Mouse (Mus musculus): ENCODE data around the gene Pcif1. TPM values are rescaled to one million over a fixed set of nuclear protein-coding genes. Genes with fewer than 3 reads are reported as not detected.
A peak's percentile ranks its signal among the peaks of the same experiment; 100 is the strongest.

Pcif1 gene
- polyA plus RNA-seq, 1 experiment, result 39.1 TPM

DNA sequence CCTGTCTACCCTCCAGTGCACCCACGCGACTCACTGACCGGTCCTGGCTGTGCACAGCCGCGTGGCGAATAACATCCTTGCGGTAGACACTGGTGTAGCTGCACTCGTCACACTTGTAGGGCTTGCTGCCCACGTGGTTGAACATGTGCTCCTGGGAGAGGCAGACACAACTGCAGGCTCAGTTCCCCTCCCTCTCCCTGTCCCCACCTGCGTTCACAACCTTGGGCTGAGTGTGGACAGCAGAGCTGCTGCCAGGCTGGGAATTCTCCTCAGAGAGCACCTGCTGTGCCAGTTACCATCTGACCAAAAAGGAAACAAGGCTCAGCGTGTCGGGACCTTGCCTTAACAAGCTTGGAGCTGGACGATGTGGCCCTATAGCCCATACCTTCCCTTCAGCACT is 22.3 kb downstream of the Pcif1 start:
- Histone ChIP-seq H3K27ac (ENCODE audit: insufficient read depth, low read length) (no peak overlapping the region), H3K4me1 (ENCODE audit: control insufficient read depth, insufficient read depth, low read length) (no peaks in the 10 kb centered on the region), H3K4me3 (ENCODE audit: insufficient read depth, low read length) (no peak overlapping the region)
- TF ChIP-seq POLR2A (IDR thresholded peaks at IDR 0.05; ENCODE audit: extremely low read depth, insufficient read depth, low read length) (no peak), CTCF (IDR thresholded peaks at IDR 0.05; ENCODE audit: extremely low read depth, insufficient read depth, low read length) (no peak)

DNA sequence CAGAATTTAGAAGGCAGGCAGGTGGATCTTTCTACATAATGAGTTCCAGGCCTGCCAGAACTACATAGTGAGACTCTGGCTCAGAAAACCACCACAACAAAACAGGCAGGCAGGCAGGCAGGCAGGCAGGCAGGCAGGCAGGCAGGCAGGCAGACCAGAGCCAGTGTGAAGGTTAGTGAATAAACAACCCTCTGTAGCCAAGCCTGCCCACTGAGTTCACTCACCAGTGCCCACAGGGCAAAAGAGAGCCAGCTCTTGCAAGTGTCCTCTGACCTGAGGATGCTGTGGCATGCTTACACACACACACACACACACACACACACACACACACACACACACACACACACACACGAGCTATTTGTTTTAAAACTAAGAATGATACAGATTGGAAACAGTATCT is 24.4 kb downstream of the Pcif1 start:
- H3K4me1 ChIP-seq (ENCODE audit: control insufficient read depth, insufficient read depth, low read length), result no peaks in the 10 kb centered on the region
- TF ChIP-seq POLR2A (IDR thresholded peaks at IDR 0.05; ENCODE audit: extremely low read depth, insufficient read depth, low read length), result no peak
- TF ChIP-seq CTCF (IDR thresholded peaks at IDR 0.05; ENCODE audit: extremely low read depth, insufficient read depth, low read length), result no peak
- H3K27ac ChIP-seq (ENCODE audit: insufficient read depth, low read length), result no peak overlapping the region
- no peak overlapping the region for H3K4me3 ChIP-seq (ENCODE audit: insufficient read depth, low read length)

DNA sequence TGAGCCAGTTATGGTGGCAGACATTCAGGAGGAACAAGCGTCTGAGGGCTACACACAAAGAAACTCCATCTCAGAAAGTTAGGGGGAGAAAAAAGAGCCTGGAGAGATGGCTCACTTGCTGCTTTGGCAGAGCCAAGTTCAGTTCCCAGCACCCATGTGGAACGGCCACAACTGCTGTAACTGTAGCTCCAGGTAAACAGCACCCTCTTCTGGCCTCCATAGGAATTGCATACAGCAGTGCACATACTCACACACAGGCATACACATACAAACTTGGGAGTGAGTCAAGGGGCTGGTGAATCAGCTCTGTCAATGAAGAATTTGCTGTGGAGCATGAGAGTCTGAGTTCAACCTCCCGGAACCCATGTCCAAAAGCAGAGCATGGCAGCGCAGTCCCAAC is 27.0 kb downstream of the Pcif1 start:
- TF ChIP-seq CTCF (IDR thresholded peaks at IDR 0.05; ENCODE audit: extremely low read depth, insufficient read depth, low read length) (0 out of 2 replicates have a peak, but pooled peaks have one; percentile 10), POLR2A (IDR thresholded peaks at IDR 0.05; ENCODE audit: extremely low read depth, insufficient read depth, low read length) (no peak)
- H3K4me1 ChIP-seq (ENCODE audit: control insufficient read depth, insufficient read depth, low read length), result no peaks in the 10 kb centered on the region
- H3K4me3 ChIP-seq (ENCODE audit: insufficient read depth, low read length), result no peak overlapping the region
- no peak overlapping the region for H3K27ac ChIP-seq (ENCODE audit: insufficient read depth, low read length)

DNA sequence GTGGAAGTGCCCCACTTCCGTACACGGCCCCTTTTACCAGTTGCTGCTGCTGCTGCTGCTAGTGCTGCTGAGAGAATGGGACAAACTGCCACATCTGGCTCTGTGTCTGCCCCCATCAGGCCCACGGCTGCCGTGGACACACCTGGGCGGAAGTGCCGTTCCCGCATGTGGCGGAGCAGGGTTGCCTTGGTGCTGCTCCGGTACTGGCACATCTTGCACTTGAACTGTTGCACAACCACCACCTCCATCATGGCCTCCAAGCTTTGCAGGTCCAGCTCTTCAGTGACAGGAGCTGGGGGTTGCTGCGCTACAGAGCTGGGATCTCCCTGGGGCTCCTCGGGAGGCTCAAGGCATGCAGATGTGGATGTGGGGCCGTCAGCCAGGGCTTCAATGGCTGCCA is 28.4 kb downstream of the Pcif1 start:
- H3K4me3 ChIP-seq (ENCODE audit: insufficient read depth, low read length), result no peak overlapping the region
- H3K27ac ChIP-seq (ENCODE audit: insufficient read depth, low read length), result no peak overlapping the region
- no peak for TF ChIP-seq CTCF (IDR thresholded peaks at IDR 0.05; ENCODE audit: extremely low read depth, insufficient read depth, low read length)
- TF ChIP-seq POLR2A (IDR thresholded peaks at IDR 0.05; ENCODE audit: extremely low read depth, insufficient read depth, low read length), result no peak
- no peaks in the 10 kb centered on the region for H3K4me1 ChIP-seq (ENCODE audit: control insufficient read depth, insufficient read depth, low read length)

DNA sequence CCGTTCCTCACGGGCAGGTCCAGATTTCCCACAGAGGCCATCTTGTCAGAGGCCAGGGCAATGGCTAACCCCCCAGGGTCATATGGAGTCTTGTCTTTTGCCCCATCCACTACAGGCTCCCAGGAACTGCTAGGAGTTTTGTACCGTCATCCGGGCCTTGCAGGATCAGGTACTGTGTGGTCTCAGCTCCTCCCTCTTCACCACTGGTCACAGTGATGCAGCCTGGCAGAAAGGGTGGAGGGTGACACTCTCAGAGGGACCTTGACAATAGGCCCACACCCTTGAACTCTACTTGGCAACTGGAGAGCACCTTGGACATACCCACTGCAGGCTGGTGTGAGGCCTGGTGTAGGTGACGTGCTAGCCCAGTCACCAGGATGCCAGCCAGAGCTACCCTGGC is 28.9 kb downstream of the Pcif1 start:
- Histone ChIP-seq H3K27ac (ENCODE audit: insufficient read depth, low read length) (no peak overlapping the region), H3K4me1 (ENCODE audit: control insufficient read depth, insufficient read depth, low read length) (no peaks in the 10 kb centered on the region), H3K4me3 (ENCODE audit: insufficient read depth, low read length) (no peak overlapping the region)
- TF ChIP-seq POLR2A (IDR thresholded peaks at IDR 0.05; ENCODE audit: extremely low read depth, insufficient read depth, low read length), result no peak
- no peak for TF ChIP-seq CTCF (IDR thresholded peaks at IDR 0.05; ENCODE audit: extremely low read depth, insufficient read depth, low read length)

DNA sequence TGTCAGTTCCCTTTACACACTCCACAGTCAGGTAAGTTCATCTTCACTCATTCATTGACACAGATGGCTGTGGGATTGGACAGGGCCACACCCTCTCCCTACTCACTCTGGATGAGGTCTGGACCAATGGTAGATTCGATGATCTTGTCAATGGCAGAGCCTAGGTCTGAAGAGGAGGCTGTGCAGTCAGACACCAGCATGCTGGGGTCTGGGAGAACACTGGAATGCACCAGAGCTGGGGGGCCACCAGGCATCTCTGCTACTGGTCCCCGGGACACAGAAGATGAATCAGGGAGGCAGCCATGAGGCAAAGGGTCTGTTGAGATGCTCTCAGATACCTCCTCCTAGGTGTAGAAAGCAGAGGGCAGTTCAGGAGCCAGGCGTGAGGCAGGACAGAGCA is 30.0 kb downstream of the Pcif1 start:
- TF ChIP-seq POLR2A (IDR thresholded peaks at IDR 0.05; ENCODE audit: extremely low read depth, insufficient read depth, low read length), result no peak
- TF ChIP-seq CTCF (IDR thresholded peaks at IDR 0.05; ENCODE audit: extremely low read depth, insufficient read depth, low read length), result no peak
- H3K4me3 ChIP-seq (ENCODE audit: insufficient read depth, low read length), result no peak overlapping the region

DNA sequence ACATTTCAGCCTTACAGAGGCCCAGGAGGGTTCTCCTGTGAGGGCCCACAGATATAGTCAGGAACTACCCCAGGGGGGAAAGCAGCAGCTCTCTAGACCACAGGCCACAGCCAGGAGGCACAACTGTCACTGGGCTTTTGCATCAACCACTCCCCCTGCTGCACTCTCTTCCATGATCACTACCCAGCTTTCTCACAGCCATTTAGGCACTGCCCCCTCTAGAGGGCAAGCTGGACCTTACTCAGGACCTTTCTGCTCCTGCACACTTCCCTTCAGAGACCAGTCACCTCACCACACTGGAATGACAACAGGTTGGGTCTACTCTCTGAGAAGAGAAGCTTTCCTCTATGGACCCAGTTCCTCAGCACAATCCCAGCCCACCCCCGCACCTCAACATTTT is 30.4 kb downstream of the Pcif1 start:
- TF ChIP-seq POLR2A (IDR thresholded peaks at IDR 0.05; ENCODE audit: extremely low read depth, insufficient read depth, low read length), result no peak
- TF ChIP-seq CTCF (IDR thresholded peaks at IDR 0.05; ENCODE audit: extremely low read depth, insufficient read depth, low read length), result no peak
- Histone ChIP-seq H3K4me1 (ENCODE audit: control insufficient read depth, insufficient read depth, low read length) (no peaks in the 10 kb centered on the region), H3K4me3 (ENCODE audit: insufficient read depth, low read length) (no peak overlapping the region), H3K27ac (ENCODE audit: insufficient read depth, low read length) (no peak overlapping the region)

More for the DNA sequence above, 30.0 kb downstream of the Pcif1 start:
- Histone ChIP-seq H3K27ac (ENCODE audit: insufficient read depth, low read length) (no peak overlapping the region), H3K4me1 (ENCODE audit: control insufficient read depth, insufficient read depth, low read length) (no peaks in the 10 kb centered on the region)

DNA sequence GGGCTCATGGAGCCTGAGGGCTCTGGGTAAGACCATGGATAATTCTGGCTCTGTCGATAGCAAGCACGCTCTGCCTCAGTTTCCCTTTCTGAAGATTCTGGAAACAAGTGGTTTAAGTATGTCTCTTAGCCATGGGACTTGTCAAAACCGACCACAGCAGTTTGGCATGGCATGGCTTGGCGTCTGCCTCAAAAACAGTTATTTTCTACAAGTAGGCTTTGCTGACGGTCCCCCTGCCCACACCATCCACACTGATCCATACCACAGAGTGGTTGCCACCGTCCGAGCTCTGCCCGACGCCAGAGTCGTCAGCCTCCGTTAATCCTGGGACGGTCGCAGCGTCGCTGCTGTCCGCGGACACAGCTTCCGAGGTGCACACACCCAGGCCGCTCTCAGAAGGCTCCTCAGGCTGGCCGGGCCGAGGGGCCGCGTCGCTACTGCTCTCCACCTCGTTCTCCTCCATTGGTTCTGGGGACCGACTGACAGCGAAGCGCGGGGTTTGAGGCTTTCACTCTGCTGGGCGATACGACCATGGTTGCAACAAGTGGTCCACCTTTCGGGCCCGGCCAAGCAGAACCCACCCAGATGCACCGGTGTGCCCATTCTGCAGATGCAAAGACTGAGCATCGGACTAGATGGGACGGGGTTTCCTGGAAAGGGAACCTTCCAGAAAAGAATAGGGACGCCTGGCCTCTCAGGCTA is 31.4 kb downstream of the Pcif1 start:
- Histone ChIP-seq H3K4me1 (ENCODE audit: control insufficient read depth, insufficient read depth, low read length) (no peaks in the 10 kb centered on the region), H3K4me3 (ENCODE audit: insufficient read depth, low read length) (peak overlapping the region; percentile 90), H3K27ac (ENCODE audit: insufficient read depth, low read length) (peak overlapping the region; percentile 100)
- TF ChIP-seq CTCF (IDR thresholded peaks at IDR 0.05; ENCODE audit: extremely low read depth, insufficient read depth, low read length) (no peak), POLR2A (IDR thresholded peaks at IDR 0.05; ENCODE audit: extremely low read depth, insufficient read depth, low read length) (no peak)

DNA sequence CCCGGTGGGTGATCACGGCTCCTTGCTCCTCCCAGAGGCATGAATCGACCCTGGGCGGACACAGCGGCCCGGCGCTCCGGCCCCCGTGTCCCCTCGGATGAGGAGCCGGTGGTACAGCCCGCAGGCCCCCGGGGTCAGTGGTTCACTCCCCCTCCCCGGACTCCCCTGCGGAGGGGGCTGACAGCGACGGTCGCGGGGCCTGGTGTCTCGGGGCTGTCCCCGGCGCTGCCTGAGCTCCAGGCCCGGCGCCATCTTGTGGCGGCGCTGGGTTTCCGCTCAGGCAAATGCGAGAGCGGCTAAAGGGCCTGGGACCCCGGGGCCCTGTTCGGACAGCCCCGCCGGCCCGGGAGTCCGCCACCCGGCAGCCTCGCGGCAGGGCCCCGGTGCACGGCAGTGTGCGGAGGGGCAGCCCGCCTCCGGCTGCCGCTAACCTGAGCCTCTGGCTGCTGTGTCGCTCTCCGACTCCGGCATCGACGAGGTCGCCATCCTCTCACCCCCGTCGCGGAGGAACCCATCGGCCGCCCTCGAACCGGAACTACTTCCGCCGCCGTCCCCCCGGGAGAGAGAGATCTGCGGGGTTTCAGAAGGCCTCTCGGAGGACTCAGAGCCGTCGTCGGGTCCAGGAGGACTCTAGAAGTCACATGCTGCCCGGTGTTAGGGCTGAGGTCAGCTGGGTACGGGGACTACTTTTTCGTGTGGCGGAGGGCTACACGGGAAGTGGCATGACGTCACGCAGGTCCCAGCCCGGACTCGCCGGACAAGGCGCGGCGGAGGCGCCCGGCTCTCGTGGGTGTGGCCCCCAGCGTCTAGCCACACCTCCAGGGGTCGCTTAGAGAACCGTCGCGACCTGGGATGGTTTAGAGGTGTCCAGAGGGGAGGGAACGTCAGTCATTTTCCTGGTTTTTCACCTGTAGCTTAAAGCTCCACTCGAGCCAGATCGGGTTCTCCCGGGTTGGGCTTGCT is 32.3 kb downstream of the Pcif1 start, which contains the start of gene Zfp335:
TSS of gene Zfp335 (minus strand) at position 672 of the 963 bp plus-strand sequence.
- peak; percentile 53; the same call in 1 of the 2 replicates for TF ChIP-seq POLR2A (IDR thresholded peaks at IDR 0.05; ENCODE audit: extremely low read depth, insufficient read depth, low read length)
- no peak for TF ChIP-seq CTCF (IDR thresholded peaks at IDR 0.05; ENCODE audit: extremely low read depth, insufficient read depth, low read length)
- H3K27ac ChIP-seq (ENCODE audit: insufficient read depth, low read length), result peak within 1 kb of the TSS; percentile 100
- H3K4me1 ChIP-seq (ENCODE audit: control insufficient read depth, insufficient read depth, low read length), result no peaks in the 10 kb centered on the region
- peak within 1 kb of the TSS; percentile 90 for H3K4me3 ChIP-seq (ENCODE audit: insufficient read depth, low read length)

All from cortical plate, adult 2 months (tissue).